Mouse (Mus musculus) monocyte, adult 5-6 weeks (primary cell): ENCODE measurements around the gene Itgal. TPM values are rescaled to one million over a fixed set of nuclear protein-coding genes. Genes with fewer than 3 reads are reported as not detected.

Source experiments
- ATAC-seq: fragments of 153-309, 156-312 bp; replicated peaks from 2 replicates; pipeline ENCODE4 v1.8.0; 2017; ENCODE audit warnings: mild to moderate bottlenecking; ENCODE audit not compliant: low TSS enrichment, insufficient number of reproducible peaks, severe bottlenecking, poor library complexity, low FRiP score
- total RNA-seq: library from RNA; stranded (forward); fragments of 200-1000, 200-491, 200-594 nt; gene quantifications from 3 replicates; pipeline ENCODE4 v1.2.3, GENCODE M21; 2017

Gene Itgal
- total RNA-seq, 1 experiment from 2014 or later: 322 TPM

- peak; percentile 86 for ATAC-seq
These were observed 21.9 kb upstream of the Itgal start, which contains the start of gene Sephs2 for GRCm38 (mm10) chr7:127273925-127274789. TSS of gene Sephs2 (minus strand) at chr7:127274055.

GRCm38 (mm10) chr7:127276519-127276961 lies 19.5 kb upstream of the Itgal start:
- ATAC-seq: no peak

GRCm38 (mm10) chr7:127278311-127278710 lies 17.7 kb upstream of the Itgal start:
- peak; percentile 51; the same call in 1 of the 2 replicates for ATAC-seq

GRCm38 (mm10) chr7:127280092-127280491 lies 16.0 kb upstream of the Itgal start:
- ATAC-seq: no peak

GRCm38 (mm10) chr7:127281114-127281513 lies 14.9 kb upstream of the Itgal start:
- ATAC-seq: no peak

- ATAC-seq: no peak
These were observed 13.9 kb upstream of the Itgal start for GRCm38 (mm10) chr7:127282190-127282589.

GRCm38 (mm10) chr7:127285154-127285553 lies 10.9 kb upstream of the Itgal start:
- peak; percentile 60 for ATAC-seq

GRCm38 (mm10) chr7:127287940-127288339 lies 8.1 kb upstream of the Itgal start:
- ATAC-seq: peak; percentile 84

- no peak for ATAC-seq
These were observed 6.8 kb upstream of the Itgal start for GRCm38 (mm10) chr7:127289306-127289705.

GRCm38 (mm10) chr7:127290142-127290541 lies 5.9 kb upstream of the Itgal start:
- ATAC-seq: peak; percentile 61

- peak; percentile 49 for ATAC-seq
These were observed 911 bp downstream of the Itgal start for GRCm38 (mm10) chr7:127296786-127297555.

- ATAC-seq: no peak
These were observed 1.6 kb downstream of the Itgal start for GRCm38 (mm10) chr7:127297586-127298193.

GRCm38 (mm10) chr7:127308431-127308830 lies 12.4 kb downstream of the Itgal start:
- no peak for ATAC-seq

GRCm38 (mm10) chr7:127308887-127309286 lies 12.8 kb downstream of the Itgal start:
- ATAC-seq: peak; percentile 59; the same call in 1 of the 2 replicates

- ATAC-seq: no peak
These were observed 13.9 kb downstream of the Itgal start for GRCm38 (mm10) chr7:127309951-127310350.

GRCm38 (mm10) chr7:127313912-127314311 lies 17.9 kb downstream of the Itgal start:
- no peak for ATAC-seq

- no peak for ATAC-seq
These were observed 25.0 kb downstream of the Itgal start for GRCm38 (mm10) chr7:127321106-127321505.

- no peak for ATAC-seq
These were observed 26.0 kb downstream of the Itgal start for GRCm38 (mm10) chr7:127322085-127322484.

- ATAC-seq: no peak
These were observed 28.9 kb downstream of the Itgal start for GRCm38 (mm10) chr7:127324944-127325343.
